Mouse (Mus musculus): ENCODE measurements around the gene Slco2a1. TPM values are rescaled to one million over a fixed set of nuclear protein-coding genes. Genes with fewer than 3 reads are reported as not detected.
A peak's percentile ranks its signal among the peaks of the same experiment; 100 is the strongest.

Slco2a1 gene
- total RNA-seq, 2 experiments from 2014 or later, result 7.0 to 8.6 TPM

DNA sequence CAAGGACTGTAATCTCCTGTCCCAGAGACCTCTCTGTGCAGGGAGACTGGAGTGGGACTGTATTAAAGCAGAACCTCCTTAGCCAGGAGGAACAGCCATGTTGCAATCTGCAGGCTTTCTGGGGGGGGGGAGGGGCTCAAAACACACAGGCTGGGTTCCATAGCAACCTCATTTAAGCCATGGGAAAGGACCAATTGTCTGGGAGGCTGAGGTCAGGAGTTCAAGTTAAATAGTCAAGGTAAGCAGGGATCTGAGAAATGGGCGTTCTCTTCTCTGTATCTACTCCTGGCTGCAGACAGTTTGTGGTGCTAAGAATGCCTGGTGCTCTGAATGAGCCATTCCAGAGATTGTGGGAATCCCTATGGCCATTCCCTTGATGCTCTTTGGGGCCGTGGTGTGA, 41.5 kb downstream of the Slco2a1 start:
- intact Hi-C loops (cut with DNase I), result no loop called here
- no peak for DNase-seq

DNA sequence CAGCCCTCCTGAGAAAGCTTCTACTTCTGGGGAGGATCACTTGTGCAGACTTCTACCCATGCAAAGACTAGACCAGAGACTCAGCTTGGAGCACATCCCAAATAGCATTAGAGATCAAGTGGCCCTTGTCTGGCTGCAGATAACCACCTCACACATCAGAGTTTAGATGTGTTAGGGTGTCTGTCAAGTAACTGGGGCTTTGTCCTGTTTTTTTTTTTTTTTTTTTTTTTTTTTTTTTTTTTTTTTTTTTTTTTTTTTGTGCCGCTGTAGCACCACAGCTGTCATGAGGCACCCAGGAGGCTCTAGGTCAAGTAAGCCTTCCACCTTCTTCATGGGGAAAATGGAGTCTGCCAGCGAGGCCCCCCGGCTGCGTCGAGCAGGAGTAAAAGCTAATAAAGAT, 42.7 kb downstream of the Slco2a1 start:
- DNase-seq, result no peak
- intact Hi-C loops (cut with DNase I), result no loop called here

DNA sequence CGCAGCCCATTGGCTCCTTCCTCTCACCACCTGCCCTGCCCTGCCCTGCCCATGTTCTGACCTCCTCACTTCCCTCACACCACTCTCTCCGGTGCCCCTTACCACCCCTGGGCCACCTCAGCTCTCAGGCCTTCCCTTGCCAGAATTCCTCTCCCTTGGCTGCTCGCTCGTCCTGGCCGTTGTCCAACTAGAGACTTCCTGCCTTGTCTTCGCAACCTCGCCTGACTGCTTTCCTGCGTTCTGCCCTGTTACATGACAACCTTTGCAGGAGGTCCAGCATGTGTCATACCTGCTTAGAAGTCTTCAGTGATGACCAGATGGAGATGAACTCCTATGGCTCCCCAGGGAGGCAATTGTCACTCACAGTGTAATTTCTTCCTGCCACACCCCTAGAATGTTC, 43.7 kb downstream of the Slco2a1 start:
- DNase-seq, result peak; percentile 49 to 66
- intact Hi-C loops (cut with DNase I), result no loop called here

DNA sequence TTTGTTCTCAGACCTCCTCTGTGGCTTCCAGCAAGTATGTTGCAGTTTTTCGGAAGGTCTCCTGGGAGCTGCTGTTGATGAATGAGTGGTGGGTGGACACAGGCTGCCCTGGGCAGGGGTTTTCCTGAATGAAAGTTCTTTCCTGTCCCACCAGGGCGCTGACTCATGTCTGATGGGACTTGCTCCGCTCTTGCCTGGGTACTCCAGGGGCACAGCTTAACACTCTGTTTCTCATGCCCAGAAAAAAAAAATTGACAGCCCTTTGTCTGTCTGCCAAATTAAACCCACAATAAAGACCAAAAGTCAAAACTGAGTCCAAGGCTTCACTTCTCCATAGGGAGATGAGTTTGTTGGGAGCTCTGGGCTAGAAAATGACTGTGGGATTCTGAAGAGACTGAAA, 44.9 kb downstream of the Slco2a1 start:
- no peak for DNase-seq
- intact Hi-C loops (cut with DNase I), result no loop called here

DNA sequence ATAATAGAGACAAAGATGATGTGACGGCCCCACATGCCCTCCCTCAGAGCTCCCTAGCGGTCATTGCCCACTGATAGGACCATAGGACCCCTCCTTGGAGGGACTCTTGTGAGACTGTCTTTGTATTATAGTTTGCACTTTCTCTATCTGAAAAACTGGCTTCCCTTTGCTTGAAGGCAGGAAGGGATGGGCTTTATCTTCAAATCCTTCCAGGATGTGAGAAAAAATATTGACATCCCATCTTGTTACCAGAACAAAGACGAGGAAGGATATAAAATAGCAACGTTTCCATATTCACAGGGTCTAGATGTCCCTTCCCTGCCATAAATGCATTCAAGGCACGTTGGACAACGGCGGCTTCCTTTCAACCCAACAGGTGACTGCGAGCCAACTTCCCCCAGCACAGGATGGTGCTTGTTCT, 48.5 kb downstream of the Slco2a1 start:
- no peak for DNase-seq
- intact Hi-C loops (cut with DNase I), result no loop called here

DNA sequence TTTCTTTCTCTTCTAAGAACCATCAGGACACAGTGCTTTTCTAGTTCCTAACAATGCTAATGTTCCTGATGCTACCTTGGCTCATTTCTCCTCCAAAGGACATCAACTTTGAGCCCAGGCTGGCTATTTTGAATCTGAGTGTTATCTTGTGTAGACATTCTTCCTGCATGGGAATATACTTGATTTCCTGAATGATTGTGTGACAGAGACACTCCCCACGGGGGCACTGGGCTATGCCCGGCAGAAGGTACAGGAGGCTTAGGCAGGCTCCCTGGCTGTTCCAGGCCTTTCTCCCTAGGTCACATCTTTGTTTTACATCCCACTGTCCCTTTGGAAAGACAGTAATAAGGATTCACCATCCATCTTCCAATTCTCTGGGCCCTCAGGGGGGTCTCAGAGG, 49.8 kb downstream of the Slco2a1 start:
- no peak for DNase-seq
- intact Hi-C loops (cut with DNase I), result no loop called here

DNA sequence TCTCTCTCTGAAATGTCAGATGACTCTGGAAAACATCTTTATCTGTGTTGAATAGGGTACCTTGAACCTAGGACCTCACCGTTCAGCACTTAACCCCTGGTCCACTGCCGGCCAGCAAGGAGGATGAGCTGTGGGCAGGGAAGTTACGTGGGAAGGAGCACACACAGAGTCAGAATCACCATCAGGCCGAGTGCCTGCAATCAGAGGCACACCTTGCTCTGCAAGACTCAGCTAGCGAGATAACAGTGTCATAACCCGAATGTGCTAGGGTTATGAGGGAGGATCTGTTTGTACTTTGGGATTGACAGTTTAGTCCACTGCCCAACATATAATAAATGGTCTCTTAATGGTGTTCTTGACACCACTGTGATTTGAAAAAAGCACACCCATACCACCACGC, 50.2 kb downstream of the Slco2a1 start:
- intact Hi-C loops (cut with DNase I), result no loop called here
- no peak for DNase-seq

DNA sequence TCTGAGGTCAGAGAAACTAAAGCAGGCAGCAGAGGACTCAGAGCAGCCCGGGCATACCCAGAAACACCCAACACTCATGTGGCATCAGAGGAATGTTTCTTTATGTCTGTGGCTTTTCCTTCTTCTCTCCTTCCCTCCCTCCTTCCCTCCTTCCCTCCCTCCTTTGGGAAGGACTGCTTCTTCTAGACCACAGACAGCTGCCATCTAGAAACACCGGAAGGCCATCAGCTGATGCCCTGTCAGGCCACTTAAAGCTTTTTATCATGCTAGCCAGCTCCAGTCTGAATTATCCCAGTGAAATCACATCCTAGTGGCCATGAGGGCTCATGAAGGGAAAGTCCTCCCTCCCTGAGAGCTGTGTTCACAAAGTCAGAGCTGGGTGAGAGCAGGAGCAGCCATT, 52.1 kb downstream of the Slco2a1 start:
- intact Hi-C loops (cut with DNase I), result no loop called here
- DNase-seq, result no peak

DNA sequence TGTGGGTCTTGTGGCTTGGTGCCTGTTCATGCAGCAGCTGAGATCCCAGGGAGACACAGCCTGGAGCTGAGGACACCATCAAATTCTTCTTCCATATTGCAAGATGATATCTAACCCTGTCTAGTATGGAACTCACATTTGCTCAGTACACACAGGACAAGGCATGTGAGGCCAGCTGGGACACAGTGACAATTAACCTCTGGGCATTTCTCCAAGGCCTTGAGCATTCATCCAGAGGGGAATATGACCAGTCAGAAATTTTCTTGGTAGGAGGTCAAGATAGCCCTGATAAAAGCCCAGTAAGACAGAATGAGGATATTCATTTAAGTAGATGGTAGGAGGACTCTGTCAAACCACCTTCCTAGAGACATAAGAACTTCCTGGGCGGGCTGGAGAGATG, 56.9 kb downstream of the Slco2a1 start:
- intact Hi-C loops (cut with DNase I), result no loop called here
- DNase-seq, result no peak

DNA sequence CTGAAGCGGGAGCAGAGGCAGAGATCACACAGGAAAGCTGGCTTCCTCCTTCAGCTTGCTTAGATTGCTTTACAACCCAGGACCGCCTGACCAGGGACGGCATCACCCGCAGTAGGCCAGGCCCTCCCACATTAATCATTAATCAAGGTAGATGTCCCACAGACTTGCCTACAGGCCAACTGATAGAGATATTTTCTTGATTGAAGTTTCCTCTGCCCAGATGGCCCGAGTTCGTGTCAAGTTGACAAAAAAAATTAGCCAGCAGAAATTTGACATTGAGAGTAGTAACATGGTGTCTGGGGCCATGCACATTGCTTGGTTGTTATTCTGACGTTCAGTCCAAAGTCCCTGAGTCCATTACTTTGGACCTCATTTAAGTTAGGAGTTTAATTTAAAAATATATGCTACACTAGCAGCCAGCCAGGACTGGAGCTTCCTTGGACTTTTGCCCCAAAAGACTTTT, 60.6 kb downstream of the Slco2a1 start:
- DNase-seq, result no peak
- intact Hi-C loops (cut with DNase I), result no loop called here

DNA sequence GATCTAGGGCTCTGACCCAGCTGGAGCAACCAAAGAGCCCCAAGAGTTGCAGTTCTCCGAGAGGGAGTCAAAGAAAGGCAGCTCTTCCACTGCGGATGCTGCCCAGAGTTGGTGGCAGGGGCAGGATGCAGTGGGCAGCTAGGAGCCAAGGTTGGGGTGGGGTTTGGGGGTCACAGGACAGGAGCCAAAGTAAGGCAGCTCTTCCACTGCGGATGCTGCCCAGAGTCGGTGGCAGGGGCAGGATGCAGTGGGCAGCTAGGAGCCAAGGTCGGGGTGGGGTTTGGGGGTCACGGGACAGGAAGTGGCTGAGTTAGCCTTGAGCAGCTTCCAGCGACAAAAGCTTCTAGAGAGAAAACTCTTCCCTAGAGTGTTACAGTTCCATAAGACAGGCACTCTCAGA, 65.3 kb downstream of the Slco2a1 start:
- intact Hi-C loops (cut with DNase I), result no loop called here
- DNase-seq, result no peak

DNA sequence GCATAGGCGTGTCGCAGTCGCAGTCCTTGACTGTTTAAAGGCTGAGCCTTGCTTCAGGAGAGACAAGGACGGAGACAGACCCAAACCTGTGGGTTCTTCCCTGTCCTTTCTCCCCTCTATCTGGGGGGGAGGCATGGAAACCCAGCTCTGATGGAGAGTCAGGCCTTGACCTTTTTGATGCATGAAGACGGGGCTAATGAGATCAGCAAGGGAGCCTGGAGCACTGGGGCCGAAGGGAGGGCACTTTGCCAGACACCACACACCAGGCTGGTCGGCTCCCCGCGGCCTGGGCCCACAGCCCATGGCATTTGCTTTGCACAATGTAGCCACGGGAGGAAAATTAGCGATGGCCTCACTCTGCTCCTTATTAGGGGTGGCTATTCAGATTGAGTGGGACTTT, 66.5 kb downstream of the Slco2a1 start:
- DNase-seq, result no peak
- intact Hi-C loops (cut with DNase I), result no loop called here

DNA sequence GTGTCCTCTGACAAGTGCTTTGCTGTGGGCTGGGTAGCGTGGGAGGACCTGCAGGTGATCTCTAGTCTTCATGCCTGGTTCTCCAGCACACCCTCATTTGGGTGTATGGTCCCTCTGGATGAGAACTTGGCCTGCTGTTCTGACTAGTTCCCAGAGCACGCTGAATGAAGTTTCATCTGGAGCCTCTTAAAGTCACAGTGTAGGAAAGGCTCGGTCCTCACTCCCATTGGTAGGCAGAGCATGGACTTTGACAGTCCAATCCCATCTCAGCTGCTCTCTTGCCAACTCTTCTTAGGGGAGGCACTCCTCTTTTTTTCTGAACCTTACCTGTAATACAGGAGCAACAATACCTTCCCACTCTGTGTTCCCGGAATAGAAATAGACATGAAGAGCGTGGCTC, 67.7 kb downstream of the Slco2a1 start:
- DNase-seq, result no peak
- intact Hi-C loops (cut with DNase I), result no loop called here

DNA sequence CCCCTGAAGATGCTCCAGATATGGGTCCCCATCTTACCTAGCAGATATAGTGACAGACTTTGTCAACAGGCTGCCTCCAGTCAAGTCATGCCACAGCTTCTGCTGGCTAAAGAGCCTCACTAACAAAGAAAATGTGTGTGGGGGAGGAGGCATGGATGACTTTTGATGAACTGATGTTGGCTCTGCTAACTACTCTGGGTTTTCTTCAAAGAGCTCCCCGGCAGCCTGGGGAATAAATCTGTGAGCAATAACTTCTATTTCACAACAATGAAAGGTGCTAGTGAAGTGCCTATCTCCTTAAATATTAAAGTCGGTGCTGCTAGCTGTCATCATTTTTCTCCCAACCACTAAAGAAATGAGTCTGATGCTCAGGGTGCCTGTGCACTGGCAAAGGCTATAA, 72.0 kb downstream of the Slco2a1 start:
- intact Hi-C loops (cut with DNase I), result no loop called here
- no peak for DNase-seq

DNA sequence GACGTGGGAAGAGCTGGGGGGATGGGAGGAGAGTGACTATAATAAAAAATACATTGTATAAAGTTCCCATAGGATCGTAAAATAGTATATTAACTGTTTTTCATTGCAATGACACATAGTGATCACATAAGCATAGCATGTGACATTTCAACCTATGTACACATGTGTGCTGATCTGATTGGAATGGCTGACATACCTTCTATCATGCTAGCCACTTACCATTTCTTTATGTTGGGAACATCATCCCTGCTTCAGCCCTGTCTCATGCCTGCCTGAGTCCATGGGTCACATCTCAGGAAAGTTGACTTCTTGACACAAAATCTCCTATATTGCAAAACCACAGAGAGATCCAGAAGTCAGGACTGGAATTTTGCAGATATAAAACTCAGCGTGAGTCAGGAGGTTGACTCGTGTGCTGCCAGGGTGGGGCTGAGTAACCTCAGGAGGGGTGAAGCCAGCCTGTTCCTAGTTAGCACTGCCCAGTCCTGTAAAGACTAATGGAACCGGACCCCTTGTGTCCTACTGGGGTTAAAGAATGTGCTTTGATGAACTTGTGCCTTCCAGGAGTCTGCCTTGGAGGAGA, 73.0 kb downstream of the Slco2a1 start:
- intact Hi-C loops (cut with DNase I), result no loop called here
- DNase-seq, result no peak

DNA sequence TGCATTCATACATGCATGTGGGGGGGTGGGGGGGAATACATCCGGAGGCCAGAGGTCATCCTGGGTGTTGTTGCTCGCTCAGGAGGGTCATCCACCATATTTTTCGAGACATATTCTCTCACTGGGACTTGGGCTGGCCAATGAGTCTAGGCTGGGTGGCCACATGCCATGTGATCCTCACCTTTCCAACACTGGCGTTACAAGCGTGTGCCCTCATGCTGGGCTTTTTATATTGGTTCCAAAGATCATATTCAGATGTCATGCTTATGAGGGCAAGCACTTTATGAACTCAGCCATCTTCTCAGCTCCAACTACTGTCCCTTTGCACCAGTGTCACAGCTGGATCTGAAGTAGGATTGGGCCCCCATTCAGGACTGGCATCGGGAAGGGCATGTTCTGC, 75.1 kb downstream of the Slco2a1 start:
- intact Hi-C loops (cut with DNase I), result no loop called here
- DNase-seq, result no peak

DNA sequence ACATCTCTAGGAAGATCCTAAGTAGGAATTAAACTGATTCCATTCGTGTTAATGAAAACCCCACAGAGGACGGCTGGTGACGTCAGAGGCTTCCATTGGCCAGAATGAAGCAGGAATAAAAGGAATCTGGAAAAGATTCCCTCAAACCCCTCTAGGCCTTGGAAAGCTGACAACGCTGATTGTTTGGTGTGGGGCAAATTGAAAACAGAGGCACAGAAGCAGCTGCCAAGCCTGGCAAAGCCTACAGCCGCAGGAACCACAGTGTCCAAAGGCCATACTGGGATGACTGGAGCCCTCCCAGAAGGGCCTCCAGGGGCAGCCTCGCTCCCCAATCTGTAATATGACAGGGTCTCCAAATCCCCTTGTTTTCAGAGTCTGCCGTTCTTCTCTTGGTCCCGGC, 78.3 kb downstream of the Slco2a1 start:
- intact Hi-C loops (cut with DNase I), result no loop called here
- DNase-seq, result no peak

DNA sequence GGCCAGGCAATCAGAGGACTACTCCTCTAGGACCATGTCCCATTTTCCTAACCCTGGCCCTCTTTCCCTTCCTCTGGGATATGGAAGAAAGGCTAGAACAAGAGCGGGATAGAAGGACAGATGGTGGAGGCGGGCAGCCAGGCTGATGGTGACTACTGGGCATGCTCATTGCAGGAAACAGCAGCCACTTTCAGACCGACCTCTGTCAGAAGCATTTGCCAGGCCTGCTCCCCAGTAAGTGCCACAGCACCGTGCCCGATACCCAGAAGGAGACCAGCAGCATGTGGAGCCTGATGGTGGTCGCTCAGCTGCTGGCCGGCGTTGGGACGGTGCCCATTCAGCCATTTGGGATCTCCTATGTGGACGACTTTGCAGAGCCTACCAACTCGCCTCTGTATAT, 79.1 kb downstream of the Slco2a1 start:
- intact Hi-C loops (cut with DNase I), result no loop called here
- no peak for DNase-seq

DNA sequence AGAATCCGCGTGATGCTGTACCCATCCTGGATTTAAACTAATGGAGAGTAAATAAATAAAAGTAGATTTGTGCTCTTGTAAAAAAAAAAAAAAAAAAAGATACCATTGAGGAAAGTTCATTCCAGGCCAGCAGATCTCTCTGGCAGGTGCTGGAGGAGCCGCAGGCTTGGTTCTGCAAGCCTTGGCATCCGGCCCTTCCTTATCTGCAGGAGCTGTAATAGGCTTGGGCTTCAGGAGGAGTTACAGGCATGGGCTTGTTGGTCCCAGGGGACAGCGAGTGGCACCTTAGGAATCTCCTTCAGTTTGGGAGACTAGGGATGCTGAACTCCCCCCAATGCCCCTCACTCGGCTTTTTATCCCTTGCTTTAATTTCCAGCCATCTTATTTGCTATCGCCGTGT, 80.3 kb downstream of the Slco2a1 start:
- peak; percentile 39 to 41 for DNase-seq
- intact Hi-C loops (cut with DNase I), result no loop called here

DNA sequence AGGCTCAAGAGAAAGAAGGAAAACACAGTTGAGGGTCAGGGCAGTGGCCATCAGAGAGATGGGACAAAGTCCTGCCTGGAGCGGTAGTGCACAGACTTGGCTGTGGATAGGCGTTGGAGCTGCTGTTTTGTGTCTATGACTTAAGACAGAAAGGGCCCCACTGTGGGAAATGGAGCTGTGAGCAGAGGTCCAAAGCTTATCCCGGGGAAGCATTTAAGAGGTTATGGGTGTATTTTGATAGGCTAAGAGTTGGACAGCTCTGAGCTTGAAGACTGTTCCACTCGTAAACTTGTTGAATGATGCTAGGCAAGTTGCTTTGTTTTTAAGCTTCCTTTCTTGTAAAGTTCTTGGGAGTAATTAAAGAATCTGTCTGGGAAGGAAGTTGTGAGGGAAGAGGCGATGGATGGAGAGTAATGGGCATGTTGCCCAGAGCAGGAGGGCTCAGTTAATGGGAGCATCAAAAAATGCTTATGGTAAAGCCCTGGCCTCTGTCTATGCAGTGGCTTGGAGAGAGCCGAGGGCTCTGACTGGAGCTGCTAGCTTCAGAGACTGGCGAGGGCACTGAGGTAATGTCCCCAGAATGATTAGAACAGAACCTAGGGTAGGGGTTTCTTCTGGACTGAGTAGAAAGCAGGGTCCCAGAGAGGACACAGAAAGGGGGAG, 83.2 kb downstream of the Slco2a1 start:
- no peak for DNase-seq
- intact Hi-C loops (cut with DNase I), result no loop called here

DNA sequence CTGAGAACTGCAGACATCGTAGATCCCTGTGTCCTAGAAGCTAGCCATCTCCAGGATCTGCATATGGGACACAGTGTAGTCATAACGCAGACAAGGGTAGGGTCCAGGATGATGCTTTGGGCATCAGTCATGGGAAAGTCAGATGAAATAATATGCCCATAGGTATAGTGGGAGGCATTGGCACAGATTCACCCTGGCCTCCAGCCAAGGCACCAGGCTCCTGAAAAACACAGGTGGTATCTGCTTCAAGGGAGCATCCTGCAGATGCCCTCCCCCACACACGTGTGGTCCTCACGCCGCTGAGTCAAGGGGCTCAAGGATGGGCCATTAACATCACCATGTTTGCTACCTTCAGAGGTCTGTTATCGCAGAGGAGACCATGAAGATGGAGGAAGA, 83.7 kb downstream of the Slco2a1 start:
- no peak for DNase-seq
- intact Hi-C loops (cut with DNase I), result no loop called here

DNA sequence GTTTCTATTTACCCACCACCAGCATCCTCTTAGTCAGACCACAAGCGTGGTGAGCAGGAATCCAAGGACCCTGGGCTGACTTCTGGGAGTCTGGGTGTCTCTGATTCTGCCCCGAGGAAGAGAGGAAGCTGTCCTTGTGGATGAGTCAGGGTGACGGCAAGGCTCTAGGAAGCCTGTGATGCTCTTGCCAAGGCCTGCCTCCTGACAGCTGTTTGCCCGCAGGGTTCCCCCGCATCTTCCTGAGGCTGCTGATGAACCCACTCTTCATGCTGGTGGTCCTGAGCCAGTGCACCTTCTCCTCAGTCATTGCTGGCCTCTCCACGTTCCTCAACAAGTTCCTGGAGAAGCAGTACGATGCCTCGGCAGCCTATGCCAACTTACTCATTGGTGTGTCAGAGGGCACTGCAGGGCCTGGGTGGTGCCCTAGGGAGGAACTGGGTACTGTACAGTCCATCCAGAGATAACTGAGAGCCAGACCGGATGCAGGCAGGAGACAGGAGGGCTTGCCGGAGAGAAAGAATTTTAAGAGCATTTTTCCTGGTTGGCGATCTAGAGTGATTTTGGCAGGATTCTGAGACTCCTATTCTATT, 84.5 kb downstream of the Slco2a1 start:
- intact Hi-C loops (cut with DNase I), result no loop called here
- DNase-seq, result no peak
